Mouse (Mus musculus) forelimb bud, embryonic 11.5 days (tissue): ENCODE results near the gene Defb36.

ENCODE experiments used
- DNase-seq: peaks from one replicate; pipeline ENCODE4 v3.0.0-alpha.2; 2012; ENCODE audit warnings: low read depth, low spot score

Defb36 gene

GRCm38 (mm10) chr2:152622151-152622550 lies 18.0 kb downstream of the Defb36 start:
- no peak for DNase-seq

DNA sequence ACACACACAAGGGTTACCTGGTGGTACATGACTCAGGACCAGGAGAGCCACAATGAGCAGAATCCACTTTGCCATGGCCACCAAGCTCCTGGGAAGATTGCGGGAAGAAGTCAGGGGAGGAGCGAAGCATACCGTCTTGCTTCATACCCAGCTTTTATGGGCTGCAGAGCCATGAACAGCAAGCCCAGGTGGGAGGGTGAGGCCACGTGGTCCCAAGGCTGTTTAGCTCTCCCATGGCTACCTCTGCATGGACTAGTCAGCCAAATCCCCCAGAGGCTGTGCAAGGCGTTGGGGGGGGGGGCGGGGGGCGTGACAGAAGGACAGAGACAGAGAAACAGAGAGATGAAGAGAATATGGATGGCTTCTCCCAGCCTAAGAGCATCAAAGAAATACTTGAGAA lies 18.8 kb downstream of the Defb36 start, which contains the start of gene Defb25:
TSS of gene Defb25 (minus strand) at position 101 of the 400 bp plus-strand sequence.
- DNase-seq: no peak

- DNase-seq: no peak
These were observed 20.4 kb downstream of the Defb36 start for GRCm38 (mm10) chr2:152624566-152624965.

- no peak for DNase-seq
These were observed 21.1 kb downstream of the Defb36 start for GRCm38 (mm10) chr2:152625256-152625655.

- DNase-seq: peak; percentile 23
These were observed 22.9 kb downstream of the Defb36 start, which contains the start of gene Rem1 for GRCm38 (mm10) chr2:152626774-152627591. Gene Rem1, plus strand, starts transcription at chr2:152626951.

DNA sequence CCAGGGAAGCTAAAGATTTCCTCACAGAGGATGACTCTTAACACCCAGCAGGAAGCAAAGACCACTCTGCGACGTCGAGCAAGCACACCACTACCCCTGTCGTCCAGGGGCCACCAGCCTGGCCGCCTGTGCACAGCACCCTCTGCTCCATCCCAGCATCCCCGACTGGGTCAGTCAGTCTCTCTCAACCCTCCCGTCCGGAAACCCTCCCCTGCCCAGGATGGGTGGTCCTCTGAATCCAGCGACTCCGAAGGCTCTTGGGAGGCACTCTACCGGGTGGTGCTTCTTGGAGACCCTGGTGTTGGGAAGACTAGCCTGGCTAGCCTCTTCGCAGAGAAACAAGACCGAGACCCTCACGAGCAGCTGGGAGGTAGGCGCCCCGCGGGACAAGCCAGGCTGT lies 23.9 kb downstream of the Defb36 start:
- no peak for DNase-seq

- DNase-seq: no peak
These were observed 25.1 kb downstream of the Defb36 start for GRCm38 (mm10) chr2:152629239-152629638.

GRCm38 (mm10) chr2:152629904-152630303 lies 25.8 kb downstream of the Defb36 start:
- DNase-seq: no peak

- DNase-seq: no peak
These were observed 29.2 kb downstream of the Defb36 start for GRCm38 (mm10) chr2:152633334-152633733.

DNA sequence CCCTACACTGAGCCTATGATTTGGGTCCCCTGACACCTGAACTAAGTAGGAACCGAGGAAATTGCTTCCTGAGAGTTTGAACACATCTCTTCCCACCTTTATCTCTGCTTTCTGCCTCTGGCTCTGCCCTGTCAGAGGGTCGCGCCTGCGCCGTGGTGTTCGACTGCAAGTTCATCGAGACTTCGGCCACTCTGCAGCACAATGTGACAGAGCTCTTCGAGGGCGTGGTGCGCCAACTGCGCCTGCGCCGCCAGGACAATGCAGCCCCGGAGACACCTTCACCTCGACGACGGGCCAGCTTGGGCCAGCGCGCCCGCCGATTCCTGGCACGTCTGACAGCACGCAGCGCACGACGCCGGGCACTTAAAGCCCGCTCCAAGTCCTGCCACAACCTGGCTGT lies 30.2 kb downstream of the Defb36 start:
- no peak for DNase-seq

- no peak for DNase-seq
These were observed 32.3 kb downstream of the Defb36 start for GRCm38 (mm10) chr2:152636246-152637005.

DNA sequence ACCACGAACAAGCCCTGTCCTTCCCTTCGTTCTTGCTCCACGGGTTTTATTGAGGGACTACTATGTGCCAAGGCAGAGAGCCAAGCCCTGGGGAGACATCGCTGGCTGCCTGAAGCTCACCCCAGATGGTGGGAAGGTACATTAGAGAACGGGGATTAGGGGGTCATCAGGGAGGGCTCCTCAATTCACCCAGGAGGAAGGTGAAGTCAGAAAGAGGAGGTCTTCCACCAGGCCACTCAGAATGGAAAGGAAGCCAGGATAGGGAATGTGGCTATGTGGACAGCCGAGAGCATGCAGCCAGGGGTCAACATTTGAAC lies 32.8 kb downstream of the Defb36 start:
- DNase-seq: no peak

- no peak for DNase-seq
These were observed 33.3 kb downstream of the Defb36 start for GRCm38 (mm10) chr2:152637381-152637780.

GRCm38 (mm10) chr2:152638865-152639264 lies 34.7 kb downstream of the Defb36 start:
- DNase-seq: no peak

GRCm38 (mm10) chr2:152639406-152640113 lies 35.4 kb downstream of the Defb36 start:
- no peak for DNase-seq

GRCm38 (mm10) chr2:152652901-152653620 lies 48.9 kb downstream of the Defb36 start:
- no peak for DNase-seq

- no peak for DNase-seq
These were observed 50.0 kb downstream of the Defb36 start for GRCm38 (mm10) chr2:152653874-152654715.

DNA sequence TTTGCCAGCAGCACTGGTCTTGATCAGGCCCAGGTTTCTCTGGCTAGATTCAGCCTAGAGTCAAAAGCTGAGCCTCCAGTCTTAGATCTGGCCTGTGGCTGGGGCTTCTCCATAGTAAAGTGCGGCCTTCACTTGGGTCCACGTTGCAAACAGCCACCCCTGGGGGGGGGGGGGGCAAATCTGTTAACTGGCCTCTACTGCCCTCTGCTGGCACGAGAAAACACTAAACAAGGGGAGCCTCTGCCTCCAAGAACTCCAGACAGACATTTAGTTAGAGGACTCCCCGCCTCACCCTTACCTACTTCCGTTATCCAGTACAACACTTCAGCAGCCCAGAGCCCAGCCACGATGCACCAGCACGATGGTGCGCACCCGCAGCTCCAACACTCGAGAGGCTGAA lies 53.3 kb downstream of the Defb36 start:
- no peak for DNase-seq

GRCm38 (mm10) chr2:152661163-152661562 lies 57.0 kb downstream of the Defb36 start:
- no peak for DNase-seq
